Mouse (Mus musculus) testis, adult 10 weeks (tissue): ENCODE measurements around the gene H2al2a. TPM values are rescaled to one million over a fixed set of nuclear protein-coding genes. Genes with fewer than 3 reads are reported as not detected.

Experiments used
- polyA plus RNA-seq: library from polyadenylated mRNA; stranded (reverse); fragments of 350-450 nt; fragmentation: Illumina TruSeq; extraction: RNeasy Lipid Tissue Mini Kit (QIAGEN cat#74804); gene quantifications from one replicate; pipeline ENCODE4 v1.2.3, GENCODE M21; 2014; ENCODE audit warnings: low read depth, low replicate concordance

Gene H2al2a
- 43.5 TPM for polyA plus RNA-seq

DNA sequence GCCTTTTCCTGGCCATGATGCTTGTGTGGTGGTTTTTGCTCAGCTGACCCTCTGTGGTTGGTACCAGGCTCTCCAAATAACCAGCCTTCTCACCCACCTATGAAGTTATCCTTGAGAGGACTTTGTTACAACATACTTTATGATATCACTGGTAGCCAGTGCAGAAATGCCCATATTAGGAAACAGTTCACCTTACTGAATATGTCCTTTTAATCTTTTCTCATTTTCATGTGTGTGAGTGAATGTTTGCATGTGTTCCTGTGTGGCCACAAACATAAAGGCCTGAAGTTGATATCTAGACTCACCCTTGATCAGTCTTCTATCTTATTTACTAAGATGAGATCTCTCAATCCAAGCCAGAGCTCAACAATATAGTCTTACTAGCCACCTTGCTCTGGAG lies at the start of gene H2al2a:
Gene H2al2a (minus strand): TSS at position 101 of the 400 bp plus-strand sequence.

DNA sequence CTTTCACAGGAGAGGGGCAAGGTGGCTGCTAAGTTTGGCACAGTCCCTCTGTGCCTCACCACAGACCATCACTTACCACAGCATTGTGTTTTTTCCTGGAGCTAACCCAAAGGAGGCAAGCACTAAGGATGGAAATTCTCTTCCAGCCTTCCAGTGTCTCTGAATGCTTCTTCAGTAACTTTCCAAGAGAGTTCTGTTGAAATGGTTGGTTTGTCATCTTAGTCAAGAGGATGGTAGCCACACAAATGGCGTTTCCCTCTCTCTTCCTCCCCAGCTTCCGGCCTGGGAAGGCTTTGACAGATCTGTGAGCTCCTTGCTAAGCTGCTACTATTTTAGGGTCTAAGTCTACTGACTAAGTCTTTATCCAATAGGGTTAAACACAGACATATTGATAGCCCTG lies 40.7 kb upstream of the H2al2a start, which contains the start of gene A930004D18Rik:
Gene A930004D18Rik (minus strand): TSS at position 247 of the 400 bp plus-strand sequence.

Other genes starting within 250 kb of the H2al2a start
- 0.11 TPM for gene A930004D18Rik, start 40.8 kb upstream of the H2al2a start, polyA plus RNA-seq
- 0.41 TPM for gene Skida1, start 52.1 kb upstream of the H2al2a start, polyA plus RNA-seq
- 273 TPM for gene Mllt10, start 58.3 kb upstream of the H2al2a start, polyA plus RNA-seq